Mouse (Mus musculus) erythroblast, embryonic 14.5 days (primary cell): ENCODE data around the gene Zswim3.

Experiments used
- GATA1 ChIP-seq: IDR thresholded peaks from 2 replicates; pipeline ENCODE4 v1.6.1; 2012; ENCODE audit warnings: low read length, inconsistent platforms, mixed read lengths
- TAL1 ChIP-seq: IDR thresholded peaks from 3 replicates; pipeline ENCODE4 v1.6.1; 2012; ENCODE audit warnings: low read length, inconsistent platforms, mixed read lengths

DNA sequence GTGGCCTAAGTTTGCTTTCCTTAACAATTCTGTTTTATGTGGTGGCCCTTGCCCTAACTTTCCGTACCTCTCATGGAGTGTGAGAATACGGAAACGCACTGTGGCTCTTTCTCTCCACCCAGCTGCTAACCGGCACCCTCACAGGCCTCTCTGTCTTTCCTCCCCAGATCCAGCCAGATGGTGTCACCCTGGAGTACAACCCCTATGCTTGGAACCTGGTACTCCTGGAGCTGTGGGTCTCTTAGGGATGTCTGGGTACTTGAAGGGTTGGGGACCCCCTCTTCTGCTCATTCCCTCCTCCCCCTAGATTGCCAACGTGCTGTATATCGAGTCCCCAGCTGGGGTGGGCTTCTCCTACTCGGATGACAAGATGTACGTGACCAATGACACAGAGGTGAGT, 29.6 kb downstream of the Zswim3 start:
- no peak for TF ChIP-seq GATA1
- TF ChIP-seq TAL1, result no peak
